Mouse (Mus musculus): ENCODE measurements around the gene Akap17b. TPM values are rescaled to one million over a fixed set of nuclear protein-coding genes. Genes with fewer than 3 reads are reported as not detected.
"Not testable (repeated sequence)": the region's sequence is repeated elsewhere in the genome, so short reads cannot be mapped to it uniquely, and the experiment has no call there.

Gene Akap17b
- polyA plus RNA-seq, 1 experiment from 2014 or later, result 2.2 TPM

DNA sequence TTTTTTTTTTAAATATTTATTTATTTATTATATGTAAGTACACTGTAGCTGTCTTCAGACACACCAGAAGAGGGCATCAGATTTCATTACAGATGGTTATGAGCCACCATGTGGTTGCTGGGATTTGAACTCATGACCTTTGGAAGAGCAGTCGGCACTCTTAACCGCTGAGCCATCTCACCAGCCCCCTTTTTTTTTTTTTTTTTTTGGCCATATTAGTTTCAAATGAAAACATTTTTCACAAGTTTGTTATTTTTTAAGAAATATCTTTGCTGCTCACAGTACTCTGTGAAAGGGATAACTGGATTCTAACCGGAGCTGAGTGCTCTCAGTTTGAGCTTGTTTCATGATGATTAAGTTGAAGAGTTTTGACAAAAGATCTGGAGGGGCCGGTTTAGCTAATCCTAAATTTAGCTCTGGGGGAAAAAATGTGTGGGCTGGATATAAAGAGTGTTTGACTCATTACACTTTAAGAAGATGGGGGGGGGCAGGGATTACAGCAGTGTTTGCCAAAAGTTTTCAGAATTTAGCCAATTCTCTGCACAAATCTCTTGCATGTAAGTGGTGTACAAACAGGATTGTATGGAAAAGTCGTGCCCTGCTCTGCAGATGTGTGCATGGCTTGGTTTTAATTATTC lies 48.6 kb downstream of the Akap17b start:
- not testable (repeated sequence) for H3K27me3 ChIP-seq (ENCODE audit: control insufficient read depth, insufficient read depth, low read length); H3K4me1 ChIP-seq (ENCODE audit: control insufficient read depth, insufficient read depth, low read length); H3K27ac ChIP-seq (replicated peaks; ENCODE audit: low read depth, low read length); H3K9ac ChIP-seq (ENCODE audit: low read length); H3K4me2 ChIP-seq (ENCODE audit: low read depth, severe bottlenecking); ATAC-seq (ENCODE audit: insufficient number of reproducible peaks, low FRiP score, low TSS enrichment, low read depth); DNase-seq (ENCODE audit: low spot score); H3K36me3 ChIP-seq (ENCODE audit: control insufficient read depth, insufficient read depth, low read length); H3K9me3 ChIP-seq (ENCODE audit: control insufficient read depth, low read length); H3K4me3 ChIP-seq (ENCODE audit: low read depth, low read length)
- 70% methylated on average over 3 of the region's 5 CpGs for WGBS

DNA sequence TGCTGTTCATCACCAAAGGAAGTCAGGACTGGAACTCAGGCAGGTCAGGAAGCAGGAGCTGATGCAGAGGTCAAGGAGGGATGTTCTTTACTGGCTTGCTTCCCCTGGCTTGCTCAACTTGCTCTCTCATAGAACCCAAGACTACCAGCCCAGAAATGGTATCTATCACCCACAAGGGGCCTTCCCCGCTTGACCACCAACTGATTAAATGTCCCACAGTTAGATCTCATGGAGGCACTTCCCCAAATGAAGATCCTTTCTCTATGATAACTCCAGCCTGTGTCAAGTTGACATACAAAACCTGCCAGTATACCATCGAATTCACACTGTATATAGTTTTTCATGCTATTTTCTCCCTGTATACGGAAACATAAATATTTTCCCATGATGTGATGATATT lies 49.9 kb downstream of the Akap17b start:
- 86% methylated on average over 3 of the region's 3 CpGs for WGBS
- Histone ChIP-seq H3K4me1 (ENCODE audit: control insufficient read depth, insufficient read depth, low read length) (no peaks in the 10 kb centered on the region), H3K27ac (replicated peaks; ENCODE audit: low read depth, low read length) (no peak overlapping the region), H3K36me3 (ENCODE audit: control insufficient read depth, insufficient read depth, low read length) (no peaks in the 10 kb centered on the region), H3K4me3 (ENCODE audit: low read depth, low read length) (no peak overlapping the region), H3K9ac (ENCODE audit: low read length) (no peak overlapping the region), H3K4me2 (ENCODE audit: low read depth, severe bottlenecking) (no peak overlapping the region), H3K9me3 (ENCODE audit: control insufficient read depth, low read length) (no peaks in the 10 kb centered on the region), H3K27me3 (ENCODE audit: control insufficient read depth, insufficient read depth, low read length) (no peaks in the 10 kb centered on the region)
- ATAC-seq (ENCODE audit: insufficient number of reproducible peaks, low FRiP score, low TSS enrichment, low read depth), result no peak
- no peak for DNase-seq (ENCODE audit: low spot score)

GRCm38 (mm10) chrX:36591539-36591938 lies 53.7 kb downstream of the Akap17b start:
- Histone ChIP-seq H3K27ac (replicated peaks; ENCODE audit: low read depth, low read length) (no peak overlapping the region), H3K27me3 (ENCODE audit: control insufficient read depth, insufficient read depth, low read length) (no peaks in the 10 kb centered on the region), H3K9me3 (ENCODE audit: control insufficient read depth, low read length) (no peaks in the 10 kb centered on the region), H3K4me2 (ENCODE audit: low read depth, severe bottlenecking) (no peak overlapping the region), H3K4me3 (ENCODE audit: low read depth, low read length) (no peak overlapping the region), H3K36me3 (ENCODE audit: control insufficient read depth, insufficient read depth, low read length) (no peaks in the 10 kb centered on the region), H3K9ac (ENCODE audit: low read length) (no peak overlapping the region), H3K4me1 (ENCODE audit: control insufficient read depth, insufficient read depth, low read length) (no peaks in the 10 kb centered on the region)
- 74% methylated on average over 4 of the region's 4 CpGs for WGBS
- ATAC-seq (ENCODE audit: insufficient number of reproducible peaks, low FRiP score, low TSS enrichment, low read depth) (no peak), DNase-seq (ENCODE audit: low spot score) (no peak)

DNA sequence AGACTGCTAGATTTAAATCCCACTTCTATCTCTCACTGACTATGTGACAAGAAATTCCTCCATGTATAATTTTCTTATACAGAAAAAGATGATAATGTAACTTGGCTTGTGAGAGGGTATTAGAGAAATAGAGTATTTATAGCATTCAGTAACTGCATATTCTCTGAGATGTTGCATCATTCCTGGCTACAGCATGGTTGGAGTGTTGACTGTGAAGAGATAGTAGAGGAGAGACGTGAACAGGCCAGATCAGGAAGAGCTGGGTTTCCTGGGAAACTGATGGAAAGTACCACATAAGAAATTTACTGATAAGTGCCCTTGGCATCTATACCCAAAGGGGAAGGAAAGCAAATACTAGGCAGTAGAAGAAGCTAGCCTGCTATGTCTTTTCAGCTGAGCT lies 54.1 kb downstream of the Akap17b start:
- Histone ChIP-seq H3K9ac (ENCODE audit: low read length) (no peak overlapping the region), H3K4me3 (ENCODE audit: low read depth, low read length) (no peak overlapping the region), H3K27ac (replicated peaks; ENCODE audit: low read depth, low read length) (no peak overlapping the region), H3K27me3 (ENCODE audit: control insufficient read depth, insufficient read depth, low read length) (no peaks in the 10 kb centered on the region), H3K36me3 (ENCODE audit: control insufficient read depth, insufficient read depth, low read length) (no peaks in the 10 kb centered on the region), H3K9me3 (ENCODE audit: control insufficient read depth, low read length) (no peaks in the 10 kb centered on the region), H3K4me2 (ENCODE audit: low read depth, severe bottlenecking) (no peak overlapping the region), H3K4me1 (ENCODE audit: control insufficient read depth, insufficient read depth, low read length) (no peaks in the 10 kb centered on the region)
- no peak for DNase-seq (ENCODE audit: low spot score)
- ATAC-seq (ENCODE audit: insufficient number of reproducible peaks, low FRiP score, low TSS enrichment, low read depth), result no peak
- WGBS, result 70% methylated on average over 1 of the region's 1 CpGs

- Histone ChIP-seq H3K4me2 (ENCODE audit: low read depth, severe bottlenecking) (no peak overlapping the region), H3K4me3 (ENCODE audit: low read depth, low read length) (no peak overlapping the region), H3K27ac (replicated peaks; ENCODE audit: low read depth, low read length) (no peak overlapping the region), H3K4me1 (ENCODE audit: control insufficient read depth, insufficient read depth, low read length) (no peaks in the 10 kb centered on the region), H3K9ac (ENCODE audit: low read length) (no peak overlapping the region), H3K36me3 (ENCODE audit: control insufficient read depth, insufficient read depth, low read length) (no peaks in the 10 kb centered on the region), H3K27me3 (ENCODE audit: control insufficient read depth, insufficient read depth, low read length) (no peaks in the 10 kb centered on the region), H3K9me3 (ENCODE audit: control insufficient read depth, low read length) (no peaks in the 10 kb centered on the region)
- no peak for DNase-seq (ENCODE audit: low spot score)
- no peak for ATAC-seq (ENCODE audit: insufficient number of reproducible peaks, low FRiP score, low TSS enrichment, low read depth)
- 89% methylated on average over 7 of the region's 7 CpGs for WGBS
Observed at GRCm38 (mm10) chrX:36590266-36590665, 54.9 kb downstream of the Akap17b start.

DNA sequence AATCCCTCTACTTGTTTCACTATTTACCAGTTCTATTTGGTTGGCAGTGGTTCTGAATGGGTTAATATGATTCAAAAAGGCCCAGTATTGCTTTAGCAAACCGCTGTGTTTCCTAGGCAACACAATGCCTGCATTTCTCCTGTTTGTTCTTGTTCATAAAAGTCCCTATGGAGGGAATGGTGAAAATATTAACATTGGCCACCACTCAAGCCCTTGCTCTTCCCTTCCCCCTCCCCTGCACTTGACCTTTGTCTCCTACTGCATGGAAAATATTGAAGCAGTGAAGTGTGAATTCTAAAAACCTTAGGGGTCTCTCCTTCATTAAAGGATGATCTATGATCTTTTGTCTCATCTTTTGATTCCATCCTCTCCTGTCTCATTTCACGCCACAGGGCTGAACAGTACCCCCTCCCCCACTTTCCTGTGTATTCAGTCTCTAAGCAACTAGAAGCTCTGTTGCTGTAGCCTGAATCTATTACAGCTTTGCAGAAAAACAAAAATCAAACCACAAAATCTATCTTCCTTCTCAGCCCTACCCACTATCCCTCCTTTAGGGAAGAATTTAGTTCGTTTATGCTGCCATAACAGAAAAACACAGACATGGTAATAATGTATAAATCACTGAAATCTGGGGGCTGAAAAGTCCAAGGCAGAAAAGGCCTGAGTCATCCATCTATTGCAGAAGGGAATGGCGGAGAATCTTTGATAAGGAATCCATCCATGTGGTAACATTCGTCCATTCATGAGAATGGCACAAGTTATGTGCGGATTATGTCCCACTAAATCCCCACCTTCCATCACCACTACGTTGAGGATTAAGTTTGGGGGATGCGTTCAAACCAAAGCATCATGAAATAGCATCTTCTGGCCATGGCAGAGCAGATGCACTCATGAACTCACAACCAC lies 57.6 kb downstream of the Akap17b start:
- H3K27me3 ChIP-seq (ENCODE audit: control insufficient read depth, insufficient read depth, low read length), result no peaks in the 10 kb centered on the region
- no peaks in the 10 kb centered on the region for H3K36me3 ChIP-seq (ENCODE audit: control insufficient read depth, insufficient read depth, low read length)
- H3K9me3 ChIP-seq (ENCODE audit: control insufficient read depth, low read length), result no peaks in the 10 kb centered on the region
- no peak overlapping the region for H3K9ac ChIP-seq (ENCODE audit: low read length)
- H3K27ac ChIP-seq (replicated peaks; ENCODE audit: low read depth, low read length), result no peak overlapping the region
- 75% methylated on average over 8 of the region's 8 CpGs for WGBS
- DNase-seq (ENCODE audit: low spot score) (no peak), ATAC-seq (ENCODE audit: insufficient number of reproducible peaks, low FRiP score, low TSS enrichment, low read depth) (no peak)
- H3K4me2 ChIP-seq (ENCODE audit: low read depth, severe bottlenecking), result no peak overlapping the region
- H3K4me3 ChIP-seq (ENCODE audit: low read depth, low read length), result no peak overlapping the region
- no peaks in the 10 kb centered on the region for H3K4me1 ChIP-seq (ENCODE audit: control insufficient read depth, insufficient read depth, low read length)

DNA sequence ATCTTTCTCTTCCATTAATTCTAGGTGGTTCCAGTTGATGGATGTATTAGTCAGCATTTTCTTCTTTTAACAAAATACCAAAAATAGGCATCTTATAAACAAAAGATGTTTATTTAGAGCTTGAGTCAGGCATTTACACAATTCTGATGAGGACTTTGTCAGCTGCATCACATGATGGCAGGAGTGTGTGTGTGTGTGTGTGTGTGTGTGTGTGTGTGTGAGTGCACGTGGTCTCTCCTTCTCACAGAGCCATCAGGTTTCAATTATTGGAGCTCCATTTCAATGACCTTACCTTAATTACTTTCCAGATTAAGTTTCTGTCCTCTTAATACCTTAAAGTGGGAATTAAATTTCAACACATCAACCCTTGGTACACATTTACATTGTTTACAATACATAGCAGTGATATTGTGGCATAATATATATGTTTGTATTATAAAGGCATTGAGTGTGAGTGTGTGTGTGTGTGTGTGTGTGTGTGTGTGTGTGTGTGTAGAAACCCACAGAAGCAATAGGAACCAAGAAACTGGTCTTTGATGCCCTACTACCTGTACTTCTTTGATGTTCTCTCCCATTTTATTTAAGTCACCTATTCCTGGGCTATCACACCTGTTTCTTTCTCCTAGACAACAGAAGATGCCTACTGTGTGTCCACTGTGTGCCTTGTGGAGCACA lies 58.4 kb downstream of the Akap17b start:
- Histone ChIP-seq H3K4me3 (ENCODE audit: low read depth, low read length) (no peak overlapping the region), H3K9ac (ENCODE audit: low read length) (no peak overlapping the region), H3K4me1 (ENCODE audit: control insufficient read depth, insufficient read depth, low read length) (no peaks in the 10 kb centered on the region), H3K4me2 (ENCODE audit: low read depth, severe bottlenecking) (no peak overlapping the region), H3K9me3 (ENCODE audit: control insufficient read depth, low read length) (no peaks in the 10 kb centered on the region), H3K27ac (replicated peaks; ENCODE audit: low read depth, low read length) (no peak overlapping the region), H3K27me3 (ENCODE audit: control insufficient read depth, insufficient read depth, low read length) (no peaks in the 10 kb centered on the region), H3K36me3 (ENCODE audit: control insufficient read depth, insufficient read depth, low read length) (no peaks in the 10 kb centered on the region)
- no peak for DNase-seq (ENCODE audit: low spot score)
- ATAC-seq (ENCODE audit: insufficient number of reproducible peaks, low FRiP score, low TSS enrichment, low read depth), result no peak
- WGBS, result 46% methylated on average over 1 of the region's 1 CpGs

- no peak for ATAC-seq (ENCODE audit: insufficient number of reproducible peaks, low FRiP score, low TSS enrichment, low read depth)
Observed at GRCm38 (mm10) chrX:36562079-36562478, 83.1 kb downstream of the Akap17b start.

More at GRCm38 (mm10) chrX:36562079-36562478, 83.1 kb downstream of the Akap17b start:
- no peaks in the 10 kb centered on the region for H3K9me3 ChIP-seq (ENCODE audit: control insufficient read depth, low read length)
- no peak overlapping the region for H3K4me2 ChIP-seq (ENCODE audit: low read depth, severe bottlenecking)
- no peak overlapping the region for H3K9ac ChIP-seq (ENCODE audit: low read length)
- no peaks in the 10 kb centered on the region for H3K27me3 ChIP-seq (ENCODE audit: control insufficient read depth, insufficient read depth, low read length)
- 40% methylated on average over 3 of the region's 3 CpGs for WGBS
- H3K4me3 ChIP-seq (ENCODE audit: low read depth, low read length), result no peak overlapping the region
- no peak overlapping the region for H3K27ac ChIP-seq (replicated peaks; ENCODE audit: low read depth, low read length)
- H3K4me1 ChIP-seq (ENCODE audit: control insufficient read depth, insufficient read depth, low read length), result no peaks in the 10 kb centered on the region
- DNase-seq (ENCODE audit: low spot score), result no peak
- H3K36me3 ChIP-seq (ENCODE audit: control insufficient read depth, insufficient read depth, low read length), result no peaks in the 10 kb centered on the region
